Mouse (Mus musculus): ENCODE data around the gene Lpar5. TPM values are rescaled to one million over a fixed set of nuclear protein-coding genes. Genes with fewer than 3 reads are reported as not detected.

Gene Lpar5
- total RNA-seq, 4 experiments from 2014 or later = 0.23 to 3.9 (median 1.9) TPM

DNA sequence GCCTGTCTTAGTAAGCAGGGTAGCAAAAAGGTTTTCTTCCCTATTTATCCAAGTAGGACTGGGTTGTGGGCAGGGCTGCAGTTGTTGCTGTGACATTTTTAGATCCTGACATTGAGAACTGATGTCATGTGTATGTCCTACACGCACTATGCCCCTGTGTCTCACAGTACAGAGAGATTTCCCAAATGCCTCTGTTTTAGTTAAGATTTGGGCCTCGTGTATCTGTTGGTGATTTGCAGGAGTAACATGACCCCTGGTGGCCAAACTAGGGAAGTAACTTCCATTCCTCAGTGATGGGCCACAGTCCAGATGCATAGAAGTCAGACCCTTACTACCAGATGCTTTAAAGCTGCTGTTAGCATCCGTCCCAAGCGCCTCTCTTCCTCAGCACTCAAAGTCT lies 16.7 kb downstream of the Lpar5 start:
- peak in 1 of 2 experiments; percentile 73 for DNase-seq (ENCODE audit: low spot score in 2 of 2)

DNA sequence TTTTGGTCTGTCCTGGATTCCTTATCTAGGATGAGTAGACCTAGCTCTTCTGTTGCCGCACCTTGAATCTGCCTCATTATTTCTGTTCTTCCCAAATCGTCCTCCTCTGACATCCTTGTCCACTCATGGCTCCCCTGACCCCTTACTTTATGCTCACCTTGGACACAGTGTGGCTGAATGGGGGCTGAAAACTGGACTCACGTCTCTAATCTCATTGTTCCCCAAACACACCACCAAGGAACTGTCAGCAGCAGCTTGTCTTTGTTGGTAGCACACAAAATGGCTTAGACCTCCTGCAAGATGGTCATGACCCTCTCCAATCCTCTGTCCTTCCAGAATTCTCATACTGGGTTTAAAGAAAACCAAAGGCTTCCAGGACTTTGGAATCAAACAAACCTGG lies 20.2 kb downstream of the Lpar5 start:
- no peak for DNase-seq (ENCODE audit: low spot score in 2 of 2)

DNA sequence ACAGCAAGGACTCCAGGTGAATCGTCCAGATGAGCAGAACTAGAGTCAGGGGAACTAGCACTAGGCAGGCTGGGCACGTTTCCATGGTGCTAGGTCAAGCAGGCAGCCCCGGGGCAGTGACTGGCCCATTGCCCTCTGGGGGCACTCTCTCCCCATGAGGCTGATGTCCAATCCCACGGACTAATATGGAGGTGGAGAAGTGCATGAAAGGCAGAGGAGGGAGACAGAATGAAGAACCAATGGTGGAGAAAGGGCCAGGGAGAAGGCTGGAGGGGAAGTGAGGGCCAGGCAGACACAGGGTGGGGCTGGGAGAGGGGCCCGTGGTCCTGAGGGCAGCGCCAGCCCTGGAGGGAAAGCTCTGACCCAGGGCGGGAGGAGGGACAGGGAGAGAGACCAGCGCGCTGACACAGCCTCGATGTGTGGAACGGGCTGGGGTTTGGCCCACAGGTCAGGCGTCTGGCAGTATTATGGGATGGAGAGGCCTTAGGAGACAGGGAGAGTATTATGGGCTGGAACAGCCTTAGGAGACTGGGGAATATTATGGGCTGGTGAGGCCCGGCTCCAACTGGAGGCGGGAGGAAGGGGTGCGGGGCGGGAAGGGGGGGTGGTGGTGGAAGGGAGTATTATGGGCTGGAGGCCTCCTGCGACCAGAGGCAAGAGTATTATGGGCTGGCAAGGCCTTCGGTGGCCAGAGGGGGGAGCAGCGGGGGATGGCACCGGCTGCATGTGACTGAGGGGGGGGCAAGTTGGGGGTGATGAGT lies 21.0 kb downstream of the Lpar5 start:
- DNase-seq (ENCODE audit: low spot score in 2 of 2) = peak; percentile 68 to 84

DNA sequence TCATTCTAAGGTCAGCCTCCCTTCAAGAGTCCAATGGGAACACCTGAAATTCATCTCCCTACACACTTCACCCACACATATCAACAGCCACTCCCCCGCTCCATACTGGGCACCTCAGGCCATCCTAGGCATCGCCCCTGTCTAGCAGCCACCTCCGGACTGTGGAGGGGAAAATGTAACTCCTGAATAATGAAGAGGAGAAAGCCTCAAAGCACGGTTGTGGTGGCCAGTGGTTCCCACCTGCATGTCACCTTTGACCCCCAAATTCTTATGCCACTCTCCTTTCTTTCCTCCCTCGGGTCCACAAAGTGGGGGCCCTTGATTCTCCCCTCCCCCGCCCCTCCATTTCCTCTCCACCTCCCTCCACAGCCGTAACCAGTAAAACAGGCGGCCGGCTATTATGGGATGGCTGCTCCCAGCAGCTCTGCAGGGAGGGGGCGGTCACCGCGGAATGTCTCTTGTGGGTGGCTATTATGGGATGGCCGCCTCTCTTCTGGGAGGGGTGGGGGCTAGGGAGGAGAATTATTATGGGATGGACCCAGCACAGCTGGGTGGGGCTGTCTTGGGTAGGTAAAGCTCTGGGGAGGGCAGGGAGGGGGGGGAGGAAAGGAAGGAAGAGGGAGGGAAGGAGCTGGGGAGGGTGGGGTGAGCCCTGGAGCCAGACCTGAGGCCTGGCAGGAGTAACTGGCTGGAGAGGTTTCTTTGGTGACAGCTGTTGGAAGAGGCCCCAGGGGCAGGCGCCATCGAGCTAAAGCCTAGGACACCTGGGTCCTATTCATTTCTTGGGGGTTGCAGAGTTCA lies 22.0 kb downstream of the Lpar5 start:
- DNase-seq (ENCODE audit: low spot score in 2 of 2) = peak; percentile 84 to 91

GRCm38 (mm10) chr6:125090341-125091085 lies 22.8 kb downstream of the Lpar5 start:
- DNase-seq (ENCODE audit: low spot score in 2 of 2) = no peak

DNA sequence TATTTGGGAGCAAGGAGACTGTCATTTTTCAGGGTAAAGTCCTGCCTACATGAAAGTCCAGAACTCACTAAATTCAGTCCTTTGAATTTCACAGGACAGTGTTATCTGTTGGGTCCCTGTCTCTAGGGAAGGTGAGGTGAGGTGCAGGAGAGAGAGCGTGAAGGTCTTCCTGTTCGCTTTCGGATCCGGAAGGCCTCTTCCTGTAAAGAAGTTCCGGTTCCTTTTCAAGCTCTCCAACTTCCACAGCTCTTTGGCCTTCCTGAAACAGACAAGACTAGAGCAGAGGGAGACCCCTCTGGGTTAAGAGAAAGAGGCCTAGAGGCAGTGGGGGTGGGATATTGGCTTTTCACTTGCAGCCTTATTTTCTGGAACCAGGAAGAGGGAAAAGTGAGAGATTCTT lies 24.7 kb downstream of the Lpar5 start:
- no peak for DNase-seq (ENCODE audit: low spot score in 2 of 2)

- no peak for DNase-seq (ENCODE audit: low spot score in 2 of 2)
Observed at GRCm38 (mm10) chr6:125094843-125095242, 27.1 kb downstream of the Lpar5 start.

DNA sequence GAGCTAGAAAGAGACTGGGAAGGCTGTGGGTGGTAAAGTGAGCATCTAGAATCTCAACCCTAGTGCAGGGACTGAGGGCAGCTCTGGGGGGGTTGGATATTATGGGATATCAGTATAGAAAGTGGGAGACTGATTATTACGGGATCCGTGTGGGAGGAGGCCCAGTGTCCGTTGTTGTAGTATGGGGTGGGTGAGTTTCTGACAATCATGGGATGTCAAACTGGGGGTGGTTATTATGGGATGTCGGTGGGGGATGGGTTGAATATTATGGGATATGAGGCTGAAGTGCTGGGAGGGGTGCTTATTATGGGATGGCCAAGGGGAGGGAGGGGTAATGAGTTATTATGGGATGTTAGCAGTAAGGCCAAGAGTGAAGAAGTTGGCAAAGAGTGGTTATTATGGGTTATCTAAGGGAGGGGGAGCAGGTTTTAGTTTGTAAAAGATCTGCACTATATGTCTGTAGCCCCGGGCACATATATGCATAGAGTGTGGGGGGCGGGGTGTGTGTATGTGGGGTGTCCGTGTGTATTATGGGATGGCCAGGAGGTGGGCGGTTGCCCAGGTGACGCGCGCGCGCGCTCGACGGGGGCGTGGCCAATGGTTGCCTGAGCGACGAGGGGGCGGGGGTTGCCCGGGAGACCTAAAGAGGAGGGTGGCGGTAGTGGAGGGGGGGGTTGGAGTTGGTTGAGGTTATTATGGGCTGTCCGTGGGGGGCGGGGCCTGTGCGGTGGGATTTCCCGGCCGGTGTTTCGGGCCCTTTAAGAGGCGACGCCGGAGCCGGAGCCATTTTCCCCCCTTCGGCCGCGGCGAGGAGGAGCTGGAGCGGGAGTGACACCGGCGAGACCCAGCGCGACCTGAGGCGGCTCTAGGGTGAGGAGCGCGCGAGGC lies 27.9 kb downstream of the Lpar5 start, which contains the start of gene Chd4:
Chd4 (plus strand) TSS at position 591 of the 888 bp plus-strand sequence.
- peak; percentile 93 to 94 for DNase-seq (ENCODE audit: low spot score in 2 of 2)

GRCm38 (mm10) chr6:125096279-125096596 lies 28.5 kb downstream of the Lpar5 start:
- no peak for DNase-seq (ENCODE audit: low spot score in 2 of 2)

- no peak for DNase-seq (ENCODE audit: low spot score in 2 of 2)
Observed at GRCm38 (mm10) chr6:125096597-125097345, 29.1 kb downstream of the Lpar5 start.

DNA sequence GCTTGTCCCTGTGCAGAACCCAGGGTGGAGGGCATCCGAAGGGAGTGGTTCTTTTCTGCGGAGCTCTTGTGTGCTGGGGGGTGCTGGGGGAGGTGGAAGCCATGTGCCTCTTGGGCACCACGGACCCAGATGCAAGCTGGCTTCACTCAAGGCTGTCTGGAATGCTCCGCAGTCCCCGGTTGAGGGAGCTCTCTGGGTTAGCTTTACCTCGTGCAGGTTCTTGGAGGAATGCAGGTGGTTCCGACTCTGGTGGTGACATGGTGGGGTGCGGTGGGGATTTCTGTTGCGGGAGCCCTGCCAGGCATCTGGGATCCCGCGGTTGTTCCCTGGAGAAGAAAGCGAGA lies 29.6 kb downstream of the Lpar5 start:
- peak in 1 of 2 experiments; percentile 39 for DNase-seq (ENCODE audit: low spot score in 2 of 2)

DNA sequence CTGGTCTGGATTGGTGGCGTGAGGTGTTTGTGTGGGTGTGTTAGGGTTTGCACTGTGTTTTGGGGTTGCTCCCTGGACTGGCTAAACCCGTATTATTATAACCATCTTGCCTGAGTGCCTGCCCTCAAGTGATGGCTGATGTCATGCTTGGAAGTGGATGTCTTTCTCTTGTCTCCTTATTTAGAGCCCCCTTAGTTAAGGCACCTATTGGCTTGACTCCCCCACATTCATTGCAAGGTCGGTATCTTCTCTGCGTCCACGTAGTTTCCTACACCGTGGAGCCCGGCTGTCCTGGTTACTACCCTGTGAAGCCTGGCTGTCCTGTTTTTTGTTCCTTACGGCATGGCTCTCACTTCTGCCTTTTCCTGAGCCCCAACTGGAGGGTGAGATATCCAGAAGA lies 30.2 kb downstream of the Lpar5 start:
- no peak for DNase-seq (ENCODE audit: low spot score in 2 of 2)

DNA sequence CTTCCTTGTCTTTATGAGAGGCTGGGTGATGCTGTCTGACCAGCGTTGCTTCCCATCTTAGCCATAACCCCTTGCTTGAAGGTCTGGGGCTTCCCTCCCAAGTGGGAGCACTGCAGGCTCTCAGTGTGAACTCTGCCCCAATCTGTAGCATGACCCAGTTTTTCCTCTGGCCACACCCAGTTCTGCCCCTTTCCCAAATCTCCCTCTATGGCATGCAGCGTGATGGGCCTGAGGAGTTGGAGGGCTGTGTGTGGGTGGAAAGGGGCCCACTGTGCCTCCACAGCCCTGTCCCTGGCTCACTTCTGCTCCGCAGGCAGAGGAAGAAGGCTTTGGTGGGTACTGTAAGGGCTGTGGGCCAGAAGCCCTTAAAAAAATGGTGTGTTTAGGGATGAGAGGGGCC lies 30.8 kb downstream of the Lpar5 start:
- DNase-seq (ENCODE audit: low spot score in 2 of 2) = no peak

- DNase-seq (ENCODE audit: low spot score in 2 of 2) = no peak
Observed at GRCm38 (mm10) chr6:125099421-125099971, 31.8 kb downstream of the Lpar5 start.

GRCm38 (mm10) chr6:125101444-125101843 lies 33.7 kb downstream of the Lpar5 start:
- no peak for DNase-seq (ENCODE audit: low spot score in 2 of 2)

GRCm38 (mm10) chr6:125104223-125104622 lies 36.5 kb downstream of the Lpar5 start:
- DNase-seq (ENCODE audit: low spot score in 2 of 2) = no peak

- no peak for DNase-seq (ENCODE audit: low spot score in 2 of 2)
Observed at GRCm38 (mm10) chr6:125107705-125108104, 40.0 kb downstream of the Lpar5 start.

- DNase-seq (ENCODE audit: low spot score in 2 of 2) = no peak
Observed at GRCm38 (mm10) chr6:125109371-125109770, 41.7 kb downstream of the Lpar5 start.

DNA sequence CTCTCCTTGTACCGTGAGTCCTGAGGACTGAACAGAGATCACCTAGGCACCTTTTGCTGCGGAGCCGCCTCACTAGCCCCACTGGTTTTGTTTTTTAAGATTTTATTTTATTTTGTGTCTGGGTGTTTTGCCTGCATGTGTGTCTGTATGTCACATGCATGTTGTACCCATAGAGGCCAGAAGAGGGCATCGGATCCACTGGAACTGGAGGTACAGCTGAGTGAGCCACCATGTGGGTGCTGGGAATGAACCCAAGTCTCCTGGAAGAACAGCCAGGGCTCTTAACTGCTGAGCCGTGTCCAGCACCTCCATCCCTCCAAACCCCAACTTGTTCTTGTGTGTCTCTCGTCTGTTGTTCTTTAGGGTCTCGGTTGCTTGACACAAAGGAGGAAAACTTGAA lies 43.2 kb downstream of the Lpar5 start:
- no peak for DNase-seq (ENCODE audit: low spot score in 2 of 2)

GRCm38 (mm10) chr6:125112553-125112952 lies 44.8 kb downstream of the Lpar5 start:
- DNase-seq (ENCODE audit: low spot score in 2 of 2) = no peak
